Mouse (Mus musculus) forebrain, postnatal 0 days (tissue): ENCODE measurements around the gene Gm28363. TPM values are rescaled to one million over a fixed set of nuclear protein-coding genes. Genes with fewer than 3 reads are reported as not detected.
"Not testable (repeated sequence)": the region's sequence is repeated elsewhere in the genome, so short reads cannot be mapped to it uniquely, and the experiment has no call there.

Source experiments
- ATAC-seq: fragments of 200-750 bp; cut with Nextera tagmentation; 2 replicates; pipeline ENCODE4 v1.8.0; 2017; ENCODE audit warnings: mild to moderate bottlenecking, moderate library complexity
- DNase-seq: peaks from one replicate; pipeline ENCODE4 v3.0.0-alpha.2; 2015
- H3K27ac ChIP-seq: fragments of 300-500 bp; sonication (generic); 2 replicates; pipeline ENCODE4 v1.5.1; 2014; ENCODE audit warnings: low read depth, mild to moderate bottlenecking, antibody characterized with exemption, low read length, moderate library complexity, mixed read lengths
- H3K27me3 ChIP-seq: fragments of 300-500 bp; sonication (generic); 2 replicates; pipeline ENCODE4 v1.6.1; 2014; ENCODE audit warnings: mild to moderate bottlenecking, low read length, mixed read lengths; ENCODE audit not compliant: insufficient read depth
- H3K36me3 ChIP-seq: fragments of 300-500 bp; sonication (generic); 2 replicates; pipeline ENCODE4 v1.6.1; 2014; ENCODE audit warnings: mild to moderate bottlenecking, moderate library complexity; ENCODE audit not compliant: insufficient read depth
- H3K4me1 ChIP-seq: fragments of 300-500 bp; sonication (generic); 2 replicates; pipeline ENCODE4 v1.6.1; 2014; ENCODE audit warnings: antibody characterized with exemption; ENCODE audit not compliant: insufficient read depth
- H3K4me2 ChIP-seq: fragments of 300-500 bp; sonication (generic); 2 replicates; pipeline ENCODE4 v1.6.1; 2014; ENCODE audit warnings: low read depth, mild to moderate bottlenecking, moderate library complexity
- H3K4me3 ChIP-seq: fragments of 300-500 bp; sonication (generic); 2 replicates; pipeline ENCODE4 v1.5.1; 2014; ENCODE audit warnings: low read depth, low read length, mixed read lengths
- H3K9ac ChIP-seq: fragments of 300-500 bp; sonication (generic); 2 replicates; pipeline ENCODE4 v1.6.1; 2014; ENCODE audit warnings: mild to moderate bottlenecking
- H3K9me3 ChIP-seq: fragments of 300-500 bp; sonication (generic); 2 replicates; pipeline ENCODE4 v1.6.1; 2016; ENCODE audit warnings: low read length
- WGBS: fragments of 180-500 bp; shearing (Covaris S2); extraction: QIAGEN DNeasy Blood & Tissue Kit; methylation state at CpG from one replicate; pipeline ENCODE4 v1.1.7; 2014; 5-methylcytosine and 5-hydroxymethylcytosine counted together
- polyA plus RNA-seq: library from polyadenylated mRNA; unstranded; fragments of >200 nt; fragmentation: Nextera tagmentation; extraction: Ambion mirVana; gene quantifications from 2 replicates; pipeline ENCODE4 v1.2.1, GENCODE M21; 2015
- total RNA-seq: library from RNA; depleted of rRNA; stranded (reverse); fragments of >200 nt; gene quantifications from 2 replicates; pipeline ENCODE4 v1.2.3, GENCODE M21; 2014; rRNA removed

Gm28363 gene
- total RNA-seq = not detected in 2 replicates
- polyA plus RNA-seq = not detected in 2 replicates

DNA sequence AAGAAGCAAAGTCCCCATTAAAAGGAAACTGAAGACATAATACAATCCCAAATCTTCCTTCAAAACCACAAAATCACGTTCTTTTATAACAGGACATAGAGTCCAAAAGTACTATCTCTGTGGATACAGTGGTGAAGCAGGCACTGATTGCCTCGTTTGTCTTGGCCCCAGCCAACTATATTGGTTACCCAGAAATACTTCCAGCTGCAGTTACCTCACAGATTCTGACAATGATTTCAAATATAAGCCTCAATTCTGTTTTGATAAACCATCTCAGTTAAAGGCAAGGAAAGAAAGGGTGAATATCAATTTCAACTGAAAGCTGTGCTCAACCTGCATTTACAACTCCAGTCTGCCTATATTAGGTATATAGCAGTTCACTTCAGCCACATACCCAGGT lies at the start of gene Gm28363:
Gene Gm28363 (plus strand): TSS at position 301 of the 400 bp plus-strand sequence.
- not testable (repeated sequence) for H3K9me3 ChIP-seq, H3K9ac ChIP-seq, DNase-seq, H3K27me3 ChIP-seq, ATAC-seq, H3K4me1 ChIP-seq, H3K4me2 ChIP-seq, H3K36me3 ChIP-seq, H3K4me3 ChIP-seq, H3K27ac ChIP-seq
- 74% methylated on average over 2 of the region's 2 CpGs for WGBS

DNA sequence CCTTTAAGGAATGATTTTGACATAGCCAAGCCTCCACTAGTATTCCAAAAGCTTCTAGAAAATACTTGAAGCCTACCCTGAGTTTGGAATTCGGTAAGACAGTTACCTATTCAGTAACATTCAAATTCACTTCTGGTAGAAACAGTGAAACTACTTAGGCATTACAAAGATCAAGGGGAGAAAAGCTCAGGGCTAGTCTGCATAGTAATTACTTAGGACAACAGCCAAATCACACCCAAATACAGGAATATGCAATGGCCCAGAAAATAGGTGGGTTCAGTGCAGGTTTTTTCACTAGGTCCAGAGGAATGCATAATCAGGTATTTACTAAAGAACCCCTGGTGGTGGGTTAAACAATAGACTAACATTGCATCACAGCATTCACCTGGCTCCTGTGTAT lies 46.7 kb upstream of the Gm28363 start:
- not testable (repeated sequence) for H3K36me3 ChIP-seq, H3K4me2 ChIP-seq, H3K27me3 ChIP-seq, ATAC-seq, H3K4me1 ChIP-seq, H3K9ac ChIP-seq, DNase-seq, H3K4me3 ChIP-seq, H3K9me3 ChIP-seq, H3K27ac ChIP-seq
- 61% methylated on average over 1 of the region's 1 CpGs for WGBS

Other genes starting within 250 kb of the Gm28363 start
- not detected in 2 replicates for gene B020011L13Rik, start 84.0 kb downstream of the Gm28363 start, total RNA-seq
- not detected in 2 replicates for gene B020011L13Rik, start 84.0 kb downstream of the Gm28363 start, polyA plus RNA-seq
- not detected in 2 replicates for gene Gm28360, start 132.9 kb downstream of the Gm28363 start, total RNA-seq
- not detected in 2 replicates for gene Gm28360, start 132.9 kb downstream of the Gm28363 start, polyA plus RNA-seq
- gene Gm28168, start 230.9 kb downstream of the Gm28363 start, total RNA-seq = not detected in 2 replicates
- not detected in 2 replicates for gene Gm28168, start 230.9 kb downstream of the Gm28363 start, polyA plus RNA-seq